Mouse (Mus musculus) monocyte, adult 5-6 weeks (primary cell): ENCODE data around the gene Herc3. TPM values are rescaled to one million over a fixed set of nuclear protein-coding genes. Genes with fewer than 3 reads are reported as not detected.
"Not testable (repeated sequence)": the region's sequence is repeated elsewhere in the genome, so short reads cannot be mapped to it uniquely, and the experiment has no call there.

Source experiments
- ATAC-seq: fragments of 153-309, 156-312 bp; replicated peaks from 2 replicates; pipeline ENCODE4 v1.8.0; 2017; ENCODE audit warnings: mild to moderate bottlenecking; ENCODE audit not compliant: low TSS enrichment, insufficient number of reproducible peaks, severe bottlenecking, poor library complexity, low FRiP score
- total RNA-seq: library from RNA; stranded (forward); fragments of 200-1000, 200-491, 200-594 nt; gene quantifications from 3 replicates; pipeline ENCODE4 v1.2.3, GENCODE M21; 2017

Herc3 gene
- total RNA-seq, 1 experiment from 2014 or later: 19.2 TPM

- ATAC-seq: no peak
Measured at GRCm38 (mm10) chr6:58849356-58849755, 18.1 kb downstream of the Herc3 start.

- no peak for ATAC-seq
Measured at GRCm38 (mm10) chr6:58855676-58856367, 24.6 kb downstream of the Herc3 start.

GRCm38 (mm10) chr6:58856494-58856893 is 25.2 kb downstream of the Herc3 start:
- no peak for ATAC-seq

- no peak for ATAC-seq
Measured at GRCm38 (mm10) chr6:58859517-58859916, 28.3 kb downstream of the Herc3 start.

- ATAC-seq: no peak
Measured at GRCm38 (mm10) chr6:58862446-58862993, 31.3 kb downstream of the Herc3 start.

- no peak for ATAC-seq
Measured at GRCm38 (mm10) chr6:58863631-58864235, 32.5 kb downstream of the Herc3 start.

GRCm38 (mm10) chr6:58867858-58868257 is 36.6 kb downstream of the Herc3 start:
- ATAC-seq: not testable (repeated sequence)

- no peak for ATAC-seq
Measured at GRCm38 (mm10) chr6:58879572-58879971, 48.3 kb downstream of the Herc3 start.

GRCm38 (mm10) chr6:58879987-58880386 is 48.7 kb downstream of the Herc3 start:
- ATAC-seq: no peak

GRCm38 (mm10) chr6:58880861-58881260 is 49.6 kb downstream of the Herc3 start:
- no peak for ATAC-seq

- ATAC-seq: no peak
Measured at GRCm38 (mm10) chr6:58881363-58881762, 50.1 kb downstream of the Herc3 start.

- no peak for ATAC-seq
Measured at GRCm38 (mm10) chr6:58882271-58882670, 51.0 kb downstream of the Herc3 start.

- no peak for ATAC-seq
Measured at GRCm38 (mm10) chr6:58889917-58890316, 58.7 kb downstream of the Herc3 start.

GRCm38 (mm10) chr6:58893307-58893706 is 62.0 kb downstream of the Herc3 start:
- ATAC-seq: no peak

GRCm38 (mm10) chr6:58894994-58895393 is 63.7 kb downstream of the Herc3 start:
- no peak for ATAC-seq

- ATAC-seq: no peak
Measured at GRCm38 (mm10) chr6:58896648-58897047, 65.4 kb downstream of the Herc3 start.

GRCm38 (mm10) chr6:58899076-58899475 is 67.8 kb downstream of the Herc3 start:
- no peak for ATAC-seq

- no peak for ATAC-seq
Measured at GRCm38 (mm10) chr6:58900536-58900935, 69.3 kb downstream of the Herc3 start.

- ATAC-seq: no peak
Measured at GRCm38 (mm10) chr6:58903171-58903570, 71.9 kb downstream of the Herc3 start.

- ATAC-seq: no peak
Measured at GRCm38 (mm10) chr6:58904551-58904950, 73.3 kb downstream of the Herc3 start.
